Mouse (Mus musculus): ENCODE data around the gene Zbtb9. TPM values are rescaled to one million over a fixed set of nuclear protein-coding genes. Genes with fewer than 3 reads are reported as not detected.

Gene Zbtb9
- total RNA-seq, 2 experiments from 2014 or later, result 16.3 to 18.3 TPM

GRCm38 (mm10) chr17:26948316-26949050, 24.5 kb upstream of the Zbtb9 start:
- peak overlapping the region; percentile 97 for H3K27ac ChIP-seq
- intact Hi-C loops (cut with DNase I), result loop anchor here (5.0 kb wide), 1 partner anchor 64 kb away; no protein-coding TSS in a partner anchor
- peak overlapping the region; percentile 75 for H3K4me3 ChIP-seq
- TF ChIP-seq CTCF (IDR thresholded peaks at IDR 0.05), result no peak
- peak; percentile 66 to 71 for DNase-seq (ENCODE audit: extremely low spot score in 1 of 2, low spot score in 2 of 2)

- DNase-seq (ENCODE audit: extremely low spot score in 1 of 2, low spot score in 2 of 2), result peak in 1 of 2 experiments; percentile 49
- peak overlapping the region; percentile 91 for H3K27ac ChIP-seq
- intact Hi-C loops (cut with DNase I), result loop anchor here (5.0 kb wide), 1 partner anchor 63 kb away; no protein-coding TSS in a partner anchor
- peak overlapping the region; percentile 75 for H3K4me3 ChIP-seq
- TF ChIP-seq CTCF (IDR thresholded peaks at IDR 0.05), result peak; percentile 45
These were observed 23.9 kb upstream of the Zbtb9 start for GRCm38 (mm10) chr17:26949051-26949577.

- Histone ChIP-seq H3K27ac (peak overlapping the region; percentile 91), H3K4me3 (peak overlapping the region; percentile 75)
- DNase-seq (ENCODE audit: extremely low spot score in 1 of 2, low spot score in 2 of 2), result peak in 1 of 2 experiments; percentile 47
- no peak for TF ChIP-seq CTCF (IDR thresholded peaks at IDR 0.05)
- intact Hi-C loops (cut with DNase I), result loop anchor here (5.0 kb wide), 1 partner anchor 62 kb away; no protein-coding TSS in a partner anchor
These were observed 23.1 kb upstream of the Zbtb9 start for GRCm38 (mm10) chr17:26949866-26950265.

GRCm38 (mm10) chr17:26950560-26951288, 22.2 kb upstream of the Zbtb9 start:
- no peak for TF ChIP-seq CTCF (IDR thresholded peaks at IDR 0.05)

GRCm38 (mm10) chr17:26951406-26951805, 21.6 kb upstream of the Zbtb9 start:
- Histone ChIP-seq H3K4me3 (peak overlapping the region; percentile 57), H3K27ac (peak overlapping the region; percentile 85)
- TF ChIP-seq CTCF (IDR thresholded peaks at IDR 0.05), result no peak
- intact Hi-C loops (cut with DNase I), result no loop called here
- peak; percentile 78 to 80 for DNase-seq (ENCODE audit: extremely low spot score in 1 of 2, low spot score in 2 of 2)

More at GRCm38 (mm10) chr17:26950560-26951288, 22.2 kb upstream of the Zbtb9 start:
- peak overlapping the region; percentile 72 for H3K27ac ChIP-seq
- intact Hi-C loops (cut with DNase I), result no loop called here
- H3K4me3 ChIP-seq, result peak overlapping the region; percentile 57
- no peak for DNase-seq (ENCODE audit: extremely low spot score in 1 of 2, low spot score in 2 of 2)

- H3K4me3 ChIP-seq, result peak overlapping the region; percentile 57
- intact Hi-C loops (cut with DNase I), result loop anchor here (2.0 kb wide), 1 partner anchor 17 kb away; no protein-coding TSS in a partner anchor
- no peak for DNase-seq (ENCODE audit: extremely low spot score in 1 of 2, low spot score in 2 of 2)
- no peak for TF ChIP-seq CTCF (IDR thresholded peaks at IDR 0.05)
- H3K27ac ChIP-seq, result peak overlapping the region; percentile 85
These were observed 20.8 kb upstream of the Zbtb9 start for GRCm38 (mm10) chr17:26951952-26952877.

- Histone ChIP-seq H3K4me3 (peak overlapping the region; percentile 57), H3K27ac (peak overlapping the region; percentile 85)
- no peak for DNase-seq (ENCODE audit: extremely low spot score in 1 of 2, low spot score in 2 of 2)
- no peak for TF ChIP-seq CTCF (IDR thresholded peaks at IDR 0.05)
- intact Hi-C loops (cut with DNase I), result loop anchor here (2.0 kb wide), 1 partner anchor 16 kb away; no protein-coding TSS in a partner anchor
These were observed 19.8 kb upstream of the Zbtb9 start for GRCm38 (mm10) chr17:26953201-26953600.

- DNase-seq (ENCODE audit: extremely low spot score in 1 of 2, low spot score in 2 of 2), result no peak
- Histone ChIP-seq H3K4me3 (peak overlapping the region; percentile 57), H3K27ac (peak overlapping the region; percentile 85)
- no peak for TF ChIP-seq CTCF (IDR thresholded peaks at IDR 0.05)
- intact Hi-C loops (cut with DNase I), result loop anchor here (2.0 kb wide), 1 partner anchor 15 kb away; no protein-coding TSS in a partner anchor
These were observed 19.2 kb upstream of the Zbtb9 start for GRCm38 (mm10) chr17:26953726-26954125.

GRCm38 (mm10) chr17:26956309-26956708, 16.7 kb upstream of the Zbtb9 start:
- DNase-seq (ENCODE audit: extremely low spot score in 1 of 2, low spot score in 2 of 2), result no peak
- H3K27ac ChIP-seq, result peak overlapping the region; percentile 15; the same call in 1 of the 2 replicates
- intact Hi-C loops (cut with DNase I), result no loop called here
- TF ChIP-seq CTCF (IDR thresholded peaks at IDR 0.05), result no peak
- H3K4me3 ChIP-seq, result no peak overlapping the region

GRCm38 (mm10) chr17:26956895-26957294, 16.1 kb upstream of the Zbtb9 start:
- intact Hi-C loops (cut with DNase I), result no loop called here
- no peak for TF ChIP-seq CTCF (IDR thresholded peaks at IDR 0.05)
- Histone ChIP-seq H3K4me3 (no peak overlapping the region), H3K27ac (no peak overlapping the region)
- DNase-seq (ENCODE audit: extremely low spot score in 1 of 2, low spot score in 2 of 2), result no peak

GRCm38 (mm10) chr17:26957872-26958271, 15.1 kb upstream of the Zbtb9 start:
- intact Hi-C loops (cut with DNase I), result no loop called here
- no peak for TF ChIP-seq CTCF (IDR thresholded peaks at IDR 0.05)
- DNase-seq (ENCODE audit: extremely low spot score in 1 of 2, low spot score in 2 of 2), result no peak
- Histone ChIP-seq H3K4me3 (no peak overlapping the region), H3K27ac (peak overlapping the region; percentile 7; the same call in 1 of the 2 replicates)

Data from left cerebral cortex, adult 2 months (tissue).